In the genomic region with DNA sequence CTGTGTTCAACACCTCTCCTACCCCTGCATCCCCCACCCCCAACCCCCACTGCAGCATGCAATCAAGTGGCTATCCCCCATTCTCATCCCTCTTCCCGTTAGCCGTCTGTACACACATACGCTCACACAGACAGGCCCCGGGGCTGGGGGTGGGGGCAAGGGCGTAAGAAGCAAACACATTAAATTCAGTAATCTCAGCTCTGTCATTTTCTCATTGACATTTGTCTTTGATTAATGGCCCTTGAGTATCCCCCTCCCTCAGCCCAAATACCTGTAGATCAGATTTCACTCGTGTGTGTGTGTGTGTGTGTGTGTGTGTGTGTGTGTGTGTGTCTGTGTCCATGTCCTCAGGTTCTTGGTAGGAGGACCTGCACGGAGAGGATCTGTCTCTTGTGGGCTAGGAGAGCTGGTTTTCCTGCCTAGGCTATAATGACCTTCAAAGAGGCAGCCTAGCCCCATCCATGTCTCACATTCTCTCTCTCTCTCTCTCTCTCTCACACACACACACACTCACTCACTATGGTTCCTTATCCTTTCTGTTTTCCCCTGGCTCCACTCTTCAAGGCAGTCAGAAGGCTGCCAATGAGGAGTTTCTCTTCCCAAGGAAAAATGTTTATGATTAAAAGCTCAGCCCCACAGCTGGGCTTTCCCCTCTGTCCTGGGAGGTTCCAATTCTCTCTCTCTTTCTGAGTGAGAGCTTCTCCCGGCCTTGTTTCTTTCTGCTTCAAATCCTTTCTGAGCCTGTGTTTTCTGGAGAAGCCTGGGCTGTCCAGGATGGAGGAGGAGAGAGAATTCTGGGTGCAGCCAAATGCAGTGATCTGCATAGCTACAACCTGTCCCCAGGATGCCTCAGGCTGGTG, we compare ENCODE assay signal across 10 mouse cellular contexts. TPM values are rescaled to one million over a fixed set of nuclear protein-coding genes. Genes with fewer than 3 reads are reported as not detected.
DNase-seq lines count a peak whose midpoint lies in the region; ATAC-seq and TF ChIP-seq lines count a peak whose summit lies in the region.
"Had no signal": no experiment of that assay in that cellular context is flagged by ENCODE, and none has a peak within 500 bp of the region (broad histone marks: within the 10 kb centered on the region; RNA-seq: fewer than 3 reads in every experiment).

No protein-coding gene starts in this region.

- no peak overlapping the region for H3K9ac ChIP-seq in kidney, postnatal 0 days (ENCODE audit: low read depth, low read length)
- H3K9ac ChIP-seq in hindbrain, embryonic 15.5 days = peak overlapping the region; percentile 26
- H3K9ac ChIP-seq in neural tube, embryonic 14.5 days (replicated peaks; ENCODE audit: low read depth, low read length) = peak overlapping the region; percentile 34; the same call in 1 of the 2 replicates

- no peak for TF ChIP-seq CTCF in kidney, postnatal 0 days (IDR thresholded peaks at IDR 0.05; ENCODE audit: low read depth)
- no peak for TF ChIP-seq CTCF in kidney, adult 2 months (conservative IDR thresholded peaks at IDR 0.05; ENCODE audit: insufficient read depth, insufficient read length, low read depth, low read length)
- no peak for TF ChIP-seq CTCF in embryonic fibroblast, embryonic 13.5 days (IDR thresholded peaks at IDR 0.05; ENCODE audit: borderline replicate concordance, insufficient read depth, low read length)

- H3K4me1 ChIP-seq in kidney, postnatal 0 days (replicated peaks; ENCODE audit: insufficient read depth, low read length) = peaks cover 56% of the 10 kb centered on the region
- H3K4me1 ChIP-seq in kidney, adult 2 months (ENCODE audit: control insufficient read depth, insufficient read depth, low read length) = peaks cover 8% of the 10 kb centered on the region
- H3K4me1 ChIP-seq in embryonic fibroblast, embryonic 13.5 days (ENCODE audit: control insufficient read depth, insufficient read depth, low read length) = peaks cover 8% of the 10 kb centered on the region
- peaks cover 81% of the 10 kb centered on the region for H3K4me1 ChIP-seq in hindbrain, embryonic 15.5 days (replicated peaks)
- H3K4me1 ChIP-seq in neural tube, embryonic 14.5 days (ENCODE audit: control insufficient read depth, insufficient read depth, low read length) = peaks cover 53% of the 10 kb centered on the region

- no peaks in the 10 kb centered on the region for H3K9me3 ChIP-seq in kidney, postnatal 0 days (replicated peaks; ENCODE audit: low read length)
- H3K9me3 ChIP-seq in hindbrain, embryonic 15.5 days = no peaks in the 10 kb centered on the region
- H3K9me3 ChIP-seq in neural tube, embryonic 14.5 days (ENCODE audit: control insufficient read depth, low read length) = no peaks in the 10 kb centered on the region

- H3K27me3 ChIP-seq in kidney, postnatal 0 days (ENCODE audit: insufficient read depth, low read length) = no peaks in the 10 kb centered on the region
- H3K27me3 ChIP-seq in kidney, adult 2 months (replicated peaks; ENCODE audit: control insufficient read depth, insufficient read depth, low read length) = no peaks in the 10 kb centered on the region
- no peaks in the 10 kb centered on the region for H3K27me3 ChIP-seq in hindbrain, embryonic 15.5 days
- no peaks in the 10 kb centered on the region for H3K27me3 ChIP-seq in neural tube, embryonic 14.5 days (ENCODE audit: control insufficient read depth, insufficient read depth, low read length)
- H3K27me3 ChIP-seq: Patski had no signal

- H3K4me3 ChIP-seq in kidney, postnatal 0 days (replicated peaks; ENCODE audit: low read depth, low read length) = no peak overlapping the region
- H3K4me3 ChIP-seq in kidney, adult 2 months (ENCODE audit: insufficient read depth, low read depth, low read length) = no peak overlapping the region
- H3K4me3 ChIP-seq in embryonic fibroblast, embryonic 13.5 days (ENCODE audit: insufficient read depth, low read length) = no peak overlapping the region
- peak overlapping the region; percentile 9; the same call in 1 of the 2 replicates for H3K4me3 ChIP-seq in hindbrain, embryonic 15.5 days
- H3K4me3 ChIP-seq in neural tube, embryonic 14.5 days (ENCODE audit: low read depth, low read length) = no peak overlapping the region

- DNase-seq in kidney, postnatal 0 days (ENCODE audit: low spot score) = no peak
- DNase-seq in kidney, adult 2 months = no peak
- DNase-seq in gastrocnemius, postnatal 25 days = no peak
- DNase-seq in thymus, postnatal 0 days (ENCODE audit: low spot score) = no peak

- H3K36me3 ChIP-seq in kidney, postnatal 0 days (ENCODE audit: insufficient read depth, low read length) = 0 out of 2 replicates have a peak, but pooled peaks cover under 1% of the 10 kb centered on the region
- H3K36me3 ChIP-seq in kidney, adult 2 months (ENCODE audit: control insufficient read depth, insufficient read depth, low read length) = no peaks in the 10 kb centered on the region
- peaks cover 3% of the 10 kb centered on the region; the same call in 1 of the 2 replicates for H3K36me3 ChIP-seq in hindbrain, embryonic 15.5 days
- no peaks in the 10 kb centered on the region for H3K36me3 ChIP-seq in neural tube, embryonic 14.5 days (ENCODE audit: control insufficient read depth, insufficient read depth, low read length)

- 24% methylated on average over 8 of the region's 8 CpGs for WGBS in kidney, postnatal 0 days
- 56% methylated on average over 8 of the region's 8 CpGs for WGBS in kidney, adult 2 months
- 19% methylated on average over 8 of the region's 8 CpGs for WGBS in hindbrain, embryonic 15.5 days
- WGBS in neural tube, embryonic 14.5 days = 25% methylated on average over 8 of the region's 8 CpGs

- TF ChIP-seq POLR2A in kidney, adult 2 months (IDR thresholded peaks at IDR 0.05; ENCODE audit: low read depth, low read length) = no peak
- no peak for TF ChIP-seq POLR2A in embryonic fibroblast, embryonic 13.5 days (IDR thresholded peaks at IDR 0.05; ENCODE audit: low read depth, low read length)

- peak overlapping the region; percentile 25; the same call in 1 of the 2 replicates for H3K27ac ChIP-seq in kidney, postnatal 0 days
- H3K27ac ChIP-seq in kidney, adult 2 months (ENCODE audit: insufficient read depth, low read depth, low read length) = no peak overlapping the region
- peak overlapping the region; percentile 6; the same call in 1 of the 2 replicates for H3K27ac ChIP-seq in embryonic fibroblast, embryonic 13.5 days (ENCODE audit: insufficient read depth, low read length)
- H3K27ac ChIP-seq in hindbrain, embryonic 15.5 days (replicated peaks) = peak overlapping the region; percentile 78
- H3K27ac ChIP-seq in neural tube, embryonic 14.5 days (ENCODE audit: low read depth, low read length) = peak overlapping the region; percentile 30; the same call in 1 of the 2 replicates

- peak overlapping the region; percentile 21; the same call in 1 of the 2 replicates for H3K4me2 ChIP-seq in kidney, postnatal 0 days (ENCODE audit: low read length)
- peak overlapping the region; percentile 89 for H3K4me2 ChIP-seq in hindbrain, embryonic 15.5 days
- H3K4me2 ChIP-seq in neural tube, embryonic 14.5 days (ENCODE audit: low read depth, low read length) = peak overlapping the region; percentile 23; the same call in 1 of the 2 replicates

- no peak for ATAC-seq in kidney, postnatal 0 days (replicated peaks; ENCODE audit: low FRiP score, low read depth)
- no peak for ATAC-seq in hindbrain, embryonic 15.5 days (ENCODE audit: low FRiP score, low read depth)
- no peak for ATAC-seq in neural tube, embryonic 14.5 days (ENCODE audit: low read depth)
- ATAC-seq: inflammation-experienced regulatory T-cells, adult 6 months; Patski had no signal

RNA-seq across cellular contexts. Expression of gene Itm2c, which starts 4.0 kb away (rescaled TPM):
- 256 TPM in 2 replicates for polyA plus RNA-seq in kidney, postnatal 0 days (2015; fragmentation: Nextera tagmentation; extraction: Ambion mirVana)
- polyA plus RNA-seq in kidney, adult 2 months (2012; rRNA removed) = 166 and 198 TPM in 2 replicates
- 221 and 233 TPM in 2 replicates for polyA plus RNA-seq in embryonic fibroblast, embryonic 13.5 days (2011; ENCODE audit: insufficient read length, low read depth, missing spikeins)
- 204 TPM in 2 replicates for polyA plus RNA-seq in hindbrain, embryonic 15.5 days (2015; fragmentation: Nextera tagmentation; extraction: Ambion mirVana)
- polyA plus RNA-seq in neural tube, embryonic 14.5 days (2014; fragmentation: Nextera tagmentation; extraction: Ambion mirVana) = 93.2 and 105 TPM in 2 replicates
- total RNA-seq in gastrocnemius, postnatal 25 days (2021) = 10 to 100 TPM; 21.2 to 22.6 TPM
- polyA plus RNA-seq in thymus, postnatal 0 days (2015; fragmentation: Nextera tagmentation; extraction: Ambion mirVana) = 178 and 184 TPM in 2 replicates

RNA-seq across cellular contexts. Expression of gene 4933407L21Rik, which starts 30.2 kb away (rescaled TPM):
- 1.3 and 2.0 TPM in 2 replicates for polyA plus RNA-seq in kidney, postnatal 0 days (2015; fragmentation: Nextera tagmentation; extraction: Ambion mirVana)
- 0.06 and 0.12 TPM in 2 replicates for polyA plus RNA-seq in kidney, adult 2 months (2012; rRNA removed)
- polyA plus RNA-seq in embryonic fibroblast, embryonic 13.5 days (2011; ENCODE audit: insufficient read length, low read depth, missing spikeins) = not detected in 2 replicates
- polyA plus RNA-seq in hindbrain, embryonic 15.5 days (2015; fragmentation: Nextera tagmentation; extraction: Ambion mirVana) = 7.1 and 7.7 TPM in 2 replicates
- 6.5 and 6.9 TPM in 2 replicates for polyA plus RNA-seq in neural tube, embryonic 14.5 days (2014; fragmentation: Nextera tagmentation; extraction: Ambion mirVana)
- total RNA-seq in gastrocnemius, postnatal 25 days (2021) = not detected
- 2.6 and 3.1 TPM in 2 replicates for polyA plus RNA-seq in thymus, postnatal 0 days (2015; fragmentation: Nextera tagmentation; extraction: Ambion mirVana)
- total RNA-seq: common myeloid progenitor, adult 5-6 weeks had no signal

Comparison
In these comparisons a context has a peak if more than half of its experiments do, and no peak if none do; other contexts are left out.
1. H3K4me2 ChIP-seq: peak in every context shown above with its lines; median percentile 89 in hindbrain, embryonic 15.5 days; 23 in neural tube, embryonic 14.5 days; 21 in kidney, postnatal 0 days.